Mouse (Mus musculus): ENCODE results near the gene Pdhx. TPM values are rescaled to one million over a fixed set of nuclear protein-coding genes. Genes with fewer than 3 reads are reported as not detected.

Pdhx gene
- polyA plus RNA-seq (2015; fragmentation: Nextera tagmentation; extraction: Ambion mirVana): 33.5 and 36.7 TPM in 2 replicates

DNA sequence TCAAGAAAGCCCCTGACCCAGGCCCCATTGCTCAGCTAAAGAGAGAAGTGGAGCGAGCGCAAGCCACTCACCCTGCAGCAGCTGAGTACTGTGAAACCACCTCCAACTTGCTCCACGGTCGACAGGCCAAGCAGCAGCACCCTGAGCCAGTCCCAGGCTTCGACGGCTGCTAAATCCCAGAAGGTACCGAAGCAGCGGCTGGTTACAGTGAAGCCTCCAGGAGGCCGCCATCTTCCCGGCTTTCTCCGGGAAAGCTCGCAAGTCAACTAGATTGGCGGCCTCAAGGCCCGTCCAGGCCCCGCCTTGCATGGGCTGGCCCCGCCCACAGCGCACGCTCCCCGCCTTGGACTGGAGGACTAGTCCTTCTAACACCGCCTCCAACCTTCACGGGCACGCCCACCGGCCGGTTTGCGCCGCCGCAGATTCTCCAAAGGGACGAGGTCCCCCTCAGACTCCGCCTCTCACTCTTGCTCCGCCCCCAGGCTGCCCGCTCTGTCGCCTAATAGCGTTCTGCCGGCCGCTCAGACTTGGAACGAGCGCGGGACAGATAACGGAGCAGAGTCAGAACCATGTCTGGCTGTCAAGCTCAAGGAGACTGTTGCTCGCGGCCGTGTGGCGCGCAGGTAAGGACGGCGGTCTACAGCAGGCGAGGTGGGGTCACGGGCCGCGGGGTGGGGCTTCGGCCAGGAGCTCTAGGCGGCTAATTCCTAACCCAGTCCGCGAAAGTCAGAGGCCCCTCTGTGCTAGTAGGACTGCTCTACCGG, at the start of gene Pdhx, which contains the start of gene Apip:
Pdhx (minus strand) TSS at position 295 of the 764 bp plus-strand sequence.
Apip (plus strand) TSS at position 457 of the 764 bp plus-strand sequence.
- Histone ChIP-seq H3K36me3 (no peaks in the 10 kb centered on the region), H3K4me3 (replicated peaks) (peak within 1 kb of the TSS; percentile 90), H3K4me1 (peaks cover 14% of the 10 kb centered on the region), H3K27ac (replicated peaks) (peak within 1 kb of the TSS; percentile 86), H3K27me3 (no peaks in the 10 kb centered on the region), H3K4me2 (replicated peaks) (peak within 1 kb of the TSS; percentile 60), H3K9ac (peak within 1 kb of the TSS; percentile 74), H3K9me3 (replicated peaks) (no peaks in the 10 kb centered on the region)
- ATAC-seq (ENCODE audit: insufficient number of reproducible peaks, low FRiP score, low TSS enrichment, low read depth): peak; percentile 100
- WGBS: under 1% methylated on average over 55 of the region's 55 CpGs

GRCm38 (mm10) chr2:103119197-103119854, 46.0 kb upstream of the Pdhx start:
- Histone ChIP-seq H3K4me2 (replicated peaks) (no peak overlapping the region), H3K27me3 (no peaks in the 10 kb centered on the region), H3K4me1 (no peaks in the 10 kb centered on the region), H3K9me3 (replicated peaks) (no peaks in the 10 kb centered on the region), H3K4me3 (replicated peaks) (no peak overlapping the region), H3K36me3 (no peaks in the 10 kb centered on the region), H3K27ac (replicated peaks) (no peak overlapping the region), H3K9ac (no peak overlapping the region)
- ATAC-seq (ENCODE audit: insufficient number of reproducible peaks, low FRiP score, low TSS enrichment, low read depth): peak; percentile 34; the same call in 1 of the 2 replicates
- 63% methylated on average over 7 of the region's 7 CpGs for WGBS

- Histone ChIP-seq H3K4me1 (no peaks in the 10 kb centered on the region), H3K4me2 (replicated peaks) (no peak overlapping the region), H3K9me3 (replicated peaks) (no peaks in the 10 kb centered on the region), H3K27me3 (no peaks in the 10 kb centered on the region), H3K36me3 (no peaks in the 10 kb centered on the region), H3K27ac (replicated peaks) (0 out of 2 replicates have a peak overlapping the region, but pooled peaks have one; percentile 4), H3K9ac (no peak overlapping the region), H3K4me3 (replicated peaks) (no peak overlapping the region)
- ATAC-seq (ENCODE audit: insufficient number of reproducible peaks, low FRiP score, low TSS enrichment, low read depth): no peak
- 56% methylated on average over 6 of the region's 6 CpGs for WGBS
These were observed 45.2 kb upstream of the Pdhx start for GRCm38 (mm10) chr2:103118324-103119196.

DNA sequence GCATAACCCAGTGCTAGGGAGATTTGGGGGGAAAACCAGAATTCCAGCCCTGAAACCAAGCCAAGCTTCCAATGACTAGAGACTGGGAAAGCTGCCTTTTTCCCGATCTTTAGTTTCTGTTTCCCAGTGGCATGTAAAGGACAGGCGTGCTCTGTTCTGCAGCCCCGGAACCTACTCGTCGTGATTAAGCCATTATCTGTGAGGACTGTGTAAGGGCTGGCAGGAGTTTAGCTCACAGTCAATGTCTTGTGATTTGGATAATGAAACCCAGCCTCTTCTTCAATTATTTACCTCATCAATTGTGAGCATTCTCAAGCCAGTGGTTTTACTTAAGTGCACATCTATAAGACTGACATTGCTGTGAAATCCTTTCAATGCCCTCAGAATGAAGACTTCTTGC, 43.9 kb upstream of the Pdhx start:
- no peak overlapping the region for H3K4me3 ChIP-seq (replicated peaks)
- ATAC-seq (ENCODE audit: insufficient number of reproducible peaks, low FRiP score, low TSS enrichment, low read depth): no peak
- 45% methylated on average over 5 of the region's 5 CpGs for WGBS
- 0 out of 2 replicates have a peak overlapping the region, but pooled peaks have one; percentile 6 for H3K4me2 ChIP-seq (replicated peaks)
- H3K9me3 ChIP-seq (replicated peaks): no peaks in the 10 kb centered on the region
- H3K36me3 ChIP-seq: no peaks in the 10 kb centered on the region
- H3K4me1 ChIP-seq: no peaks in the 10 kb centered on the region
- no peaks in the 10 kb centered on the region for H3K27me3 ChIP-seq
- no peak overlapping the region for H3K9ac ChIP-seq
- peak overlapping the region; percentile 45; the same call in 1 of the 2 replicates for H3K27ac ChIP-seq (replicated peaks)

- no peaks in the 10 kb centered on the region for H3K27me3 ChIP-seq
- ATAC-seq (ENCODE audit: insufficient number of reproducible peaks, low FRiP score, low TSS enrichment, low read depth): peak; percentile 57; the same call in 1 of the 2 replicates
- WGBS: 42% methylated on average over 8 of the region's 8 CpGs
- no peaks in the 10 kb centered on the region for H3K36me3 ChIP-seq
- H3K27ac ChIP-seq (replicated peaks): peak overlapping the region; percentile 13; the same call in 1 of the 2 replicates
- no peak overlapping the region for H3K9ac ChIP-seq
- H3K4me1 ChIP-seq: no peaks in the 10 kb centered on the region
- H3K9me3 ChIP-seq (replicated peaks): no peaks in the 10 kb centered on the region
- no peak overlapping the region for H3K4me2 ChIP-seq (replicated peaks)
- H3K4me3 ChIP-seq (replicated peaks): no peak overlapping the region
These were observed 38.4 kb upstream of the Pdhx start for GRCm38 (mm10) chr2:103111669-103112068.

DNA sequence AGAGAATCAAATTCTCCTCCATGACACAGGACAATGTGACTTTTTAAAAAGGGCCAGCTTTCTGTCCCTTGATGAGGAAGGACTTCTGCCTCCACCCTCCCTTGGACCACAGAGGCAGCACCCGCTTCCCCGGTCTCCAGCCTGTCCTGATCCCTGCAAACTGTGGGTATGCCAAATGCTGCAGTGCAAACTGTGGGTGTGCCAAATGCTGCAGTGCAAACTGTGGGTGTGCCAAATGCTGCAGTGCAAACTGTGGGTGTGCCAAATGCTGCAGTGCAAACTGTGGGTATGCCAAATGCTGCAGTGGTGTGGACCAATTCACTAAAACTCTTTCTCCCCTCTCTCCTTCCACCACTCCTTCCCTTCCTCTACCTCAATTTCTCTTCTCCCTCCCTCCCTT, 32.9 kb upstream of the Pdhx start:
- ATAC-seq (ENCODE audit: insufficient number of reproducible peaks, low FRiP score, low TSS enrichment, low read depth): no peak
- H3K4me3 ChIP-seq (replicated peaks): no peak overlapping the region
- H3K9me3 ChIP-seq (replicated peaks): no peaks in the 10 kb centered on the region
- no peaks in the 10 kb centered on the region for H3K4me1 ChIP-seq
- no peaks in the 10 kb centered on the region for H3K36me3 ChIP-seq
- 83% methylated on average over 2 of the region's 2 CpGs for WGBS
- H3K4me2 ChIP-seq (replicated peaks): no peak overlapping the region
- H3K9ac ChIP-seq: no peak overlapping the region
- H3K27ac ChIP-seq (replicated peaks): no peak overlapping the region
- no peaks in the 10 kb centered on the region for H3K27me3 ChIP-seq

- no peak for ATAC-seq (ENCODE audit: insufficient number of reproducible peaks, low FRiP score, low TSS enrichment, low read depth)
- Histone ChIP-seq H3K9me3 (replicated peaks) (no peaks in the 10 kb centered on the region), H3K36me3 (no peaks in the 10 kb centered on the region), H3K4me1 (no peaks in the 10 kb centered on the region), H3K27me3 (no peaks in the 10 kb centered on the region), H3K27ac (replicated peaks) (no peak overlapping the region), H3K9ac (no peak overlapping the region), H3K4me3 (replicated peaks) (no peak overlapping the region), H3K4me2 (replicated peaks) (no peak overlapping the region)
- WGBS: 40% methylated on average over 5 of the region's 5 CpGs
These were observed 29.3 kb upstream of the Pdhx start for GRCm38 (mm10) chr2:103102595-103102994.

DNA sequence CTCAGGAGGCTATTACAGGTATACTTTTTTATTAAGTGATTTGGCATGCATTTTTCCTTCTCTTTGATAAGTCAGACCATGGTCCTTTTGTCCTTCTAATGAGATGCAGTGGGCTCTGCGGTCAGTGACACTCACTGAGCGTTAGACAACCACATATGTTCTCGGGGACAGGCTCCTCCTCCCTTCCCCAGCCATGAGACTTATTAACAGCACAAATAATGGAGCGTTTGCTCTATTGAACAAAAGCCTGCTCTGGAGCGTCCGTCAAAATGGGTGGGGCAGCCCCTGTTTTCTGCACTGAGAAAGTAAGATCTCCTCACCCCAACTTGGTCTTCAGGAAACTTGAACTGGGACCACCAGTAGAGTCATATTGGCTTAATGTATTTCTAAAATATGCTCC, 16.2 kb upstream of the Pdhx start:
- no peaks in the 10 kb centered on the region for H3K4me1 ChIP-seq
- H3K27me3 ChIP-seq: no peaks in the 10 kb centered on the region
- ATAC-seq (ENCODE audit: insufficient number of reproducible peaks, low FRiP score, low TSS enrichment, low read depth): no peak
- H3K4me3 ChIP-seq (replicated peaks): no peak overlapping the region
- H3K9ac ChIP-seq: no peak overlapping the region
- H3K9me3 ChIP-seq (replicated peaks): no peaks in the 10 kb centered on the region
- H3K4me2 ChIP-seq (replicated peaks): no peak overlapping the region
- WGBS: 80% methylated on average over 6 of the region's 6 CpGs
- peaks cover 38% of the 10 kb centered on the region for H3K36me3 ChIP-seq
- H3K27ac ChIP-seq (replicated peaks): no peak overlapping the region

DNA sequence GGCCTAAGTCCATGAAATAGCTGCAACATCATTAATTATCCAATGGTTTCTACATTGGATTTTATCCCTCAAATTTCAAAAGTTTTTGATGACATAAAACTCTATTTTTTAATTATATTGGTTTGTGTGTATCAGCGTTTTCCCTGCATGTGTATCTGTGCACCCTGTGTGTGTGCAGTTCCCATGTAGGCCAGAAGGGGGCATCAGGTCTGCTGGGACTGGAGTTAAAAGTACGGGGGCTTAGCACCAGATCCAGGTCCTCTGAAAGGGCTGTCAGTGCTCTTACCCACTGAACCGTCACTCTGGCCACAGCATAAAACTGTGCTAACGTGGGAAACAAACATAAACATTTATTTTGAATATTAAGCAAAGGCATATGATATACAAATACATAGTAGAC, 14.8 kb upstream of the Pdhx start:
- Histone ChIP-seq H3K4me3 (replicated peaks) (no peak overlapping the region), H3K36me3 (peaks cover 31% of the 10 kb centered on the region), H3K27ac (replicated peaks) (no peak overlapping the region), H3K4me2 (replicated peaks) (no peak overlapping the region), H3K9me3 (replicated peaks) (no peaks in the 10 kb centered on the region), H3K9ac (no peak overlapping the region), H3K4me1 (no peaks in the 10 kb centered on the region), H3K27me3 (no peaks in the 10 kb centered on the region)
- WGBS: 94% methylated on average over 4 of the region's 4 CpGs
- ATAC-seq (ENCODE audit: insufficient number of reproducible peaks, low FRiP score, low TSS enrichment, low read depth): no peak

DNA sequence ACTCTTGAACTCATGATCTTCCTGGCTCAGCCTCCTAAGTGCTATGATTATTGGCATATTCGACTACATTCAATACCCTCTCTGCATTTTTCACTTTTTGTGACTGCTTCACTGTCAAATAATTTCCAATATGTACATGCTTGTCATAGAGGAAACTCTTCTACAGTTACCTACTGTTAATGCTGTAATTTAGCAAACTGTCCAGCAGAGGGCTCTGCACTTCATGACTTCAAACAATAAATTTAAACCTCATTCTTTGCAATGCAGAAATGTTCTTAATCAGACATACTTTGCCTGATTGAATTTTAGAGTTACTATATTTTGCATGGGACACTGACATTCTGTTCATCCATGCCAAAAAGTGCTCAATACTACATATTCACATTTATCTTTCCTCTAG, 13.1 kb upstream of the Pdhx start:
- Histone ChIP-seq H3K4me3 (replicated peaks) (no peak overlapping the region), H3K27ac (replicated peaks) (no peak overlapping the region), H3K27me3 (no peaks in the 10 kb centered on the region), H3K9me3 (replicated peaks) (no peaks in the 10 kb centered on the region), H3K4me1 (no peaks in the 10 kb centered on the region), H3K36me3 (peaks cover 19% of the 10 kb centered on the region), H3K9ac (no peak overlapping the region), H3K4me2 (replicated peaks) (no peak overlapping the region)
- no peak for ATAC-seq (ENCODE audit: insufficient number of reproducible peaks, low FRiP score, low TSS enrichment, low read depth)
- 5% methylated on average over 1 of the region's 1 CpGs for WGBS

DNA sequence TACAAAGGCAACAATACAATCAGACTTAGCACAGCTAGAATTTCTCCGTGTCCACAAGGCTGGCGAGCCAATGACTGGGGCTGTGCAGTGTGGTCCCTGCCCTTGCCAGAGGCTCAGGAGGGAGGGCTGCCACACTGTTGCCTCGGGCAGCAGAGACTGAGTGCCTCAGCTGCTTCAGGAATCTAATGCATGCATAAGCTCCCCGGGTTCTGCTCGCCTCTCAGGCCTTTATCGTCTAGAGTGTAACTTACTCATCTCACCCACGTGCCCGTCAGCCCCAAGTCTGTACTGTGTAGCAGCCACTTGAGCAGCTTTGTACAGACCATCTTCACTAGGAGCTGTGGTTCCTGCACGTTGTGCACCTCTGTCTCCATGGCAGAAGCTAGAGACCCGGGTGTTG, 12.3 kb upstream of the Pdhx start:
- H3K4me3 ChIP-seq (replicated peaks): no peak overlapping the region
- H3K9me3 ChIP-seq (replicated peaks): no peaks in the 10 kb centered on the region
- no peak overlapping the region for H3K4me2 ChIP-seq (replicated peaks)
- no peak overlapping the region for H3K27ac ChIP-seq (replicated peaks)
- no peak for ATAC-seq (ENCODE audit: insufficient number of reproducible peaks, low FRiP score, low TSS enrichment, low read depth)
- 62% methylated on average over 10 of the region's 10 CpGs for WGBS
- no peaks in the 10 kb centered on the region for H3K4me1 ChIP-seq
- no peaks in the 10 kb centered on the region for H3K27me3 ChIP-seq
- peaks cover 19% of the 10 kb centered on the region for H3K36me3 ChIP-seq
- H3K9ac ChIP-seq: no peak overlapping the region

All from embryonic facial prominence, embryonic 15.5 days (tissue).